Mouse (Mus musculus) skeletal muscle tissue, adult 2 months (tissue): ENCODE data around the gene Gucy1b1.

Experiments used
- DNase-seq: peaks from one replicate; pipeline ENCODE4 v3.0.0-alpha.2; 2012; ENCODE audit warnings: low read depth, low spot score

The Gucy1b1 gene

GRCm38 (mm10) chr3:82036262-82037044 is 38.0 kb downstream of the Gucy1b1 start:
- no peak for DNase-seq

- DNase-seq, result no peak
Observed at GRCm38 (mm10) chr3:82030008-82030748, 44.3 kb downstream of the Gucy1b1 start.

GRCm38 (mm10) chr3:82029229-82029628 is 45.3 kb downstream of the Gucy1b1 start:
- peak; percentile 49 for DNase-seq

- DNase-seq, result no peak
Observed at GRCm38 (mm10) chr3:82027286-82027685, 47.2 kb downstream of the Gucy1b1 start.

- no peak for DNase-seq
Observed at GRCm38 (mm10) chr3:82023065-82023464, 51.4 kb downstream of the Gucy1b1 start.

GRCm38 (mm10) chr3:82022421-82022920 is 52.0 kb downstream of the Gucy1b1 start:
- DNase-seq, result no peak

- DNase-seq, result no peak
Observed at GRCm38 (mm10) chr3:82014148-82014703, 60.3 kb downstream of the Gucy1b1 start.

GRCm38 (mm10) chr3:82007002-82007401 is 67.5 kb downstream of the Gucy1b1 start:
- DNase-seq, result no peak

- DNase-seq, result no peak
Observed at GRCm38 (mm10) chr3:81995988-81996387, 78.5 kb downstream of the Gucy1b1 start.

- no peak for DNase-seq
Observed at GRCm38 (mm10) chr3:81995371-81995770, 79.1 kb downstream of the Gucy1b1 start.

- no peak for DNase-seq
Observed at GRCm38 (mm10) chr3:81990531-81990930, 84.0 kb downstream of the Gucy1b1 start.

GRCm38 (mm10) chr3:81989692-81990141 is 84.8 kb downstream of the Gucy1b1 start:
- no peak for DNase-seq

- no peak for DNase-seq
Observed at GRCm38 (mm10) chr3:81987628-81988027, 86.9 kb downstream of the Gucy1b1 start.

- no peak for DNase-seq
Observed at GRCm38 (mm10) chr3:81986103-81986502, 88.4 kb downstream of the Gucy1b1 start.

- no peak for DNase-seq
Observed at GRCm38 (mm10) chr3:81985100-81985499, 89.4 kb downstream of the Gucy1b1 start.

- peak; percentile 35 for DNase-seq
Observed at GRCm38 (mm10) chr3:81983120-81983895, 91.2 kb downstream of the Gucy1b1 start.
